Mouse (Mus musculus): ENCODE data around the gene Satb1.

Satb1 gene

GRCm38 (mm10) chr17:51813784-51814120 lies 19.3 kb downstream of the Satb1 start:
- no peak for DNase-seq

- peak; percentile 82 for DNase-seq
These were observed 19.9 kb downstream of the Satb1 start for GRCm38 (mm10) chr17:51812942-51813783.

GRCm38 (mm10) chr17:51812261-51812941 lies 20.7 kb downstream of the Satb1 start:
- DNase-seq, result peak; percentile 76

GRCm38 (mm10) chr17:51811911-51812260 lies 21.2 kb downstream of the Satb1 start:
- peak; percentile 48 for DNase-seq

- DNase-seq, result peak; percentile 34
These were observed 21.8 kb downstream of the Satb1 start for GRCm38 (mm10) chr17:51811086-51811868.

DNA sequence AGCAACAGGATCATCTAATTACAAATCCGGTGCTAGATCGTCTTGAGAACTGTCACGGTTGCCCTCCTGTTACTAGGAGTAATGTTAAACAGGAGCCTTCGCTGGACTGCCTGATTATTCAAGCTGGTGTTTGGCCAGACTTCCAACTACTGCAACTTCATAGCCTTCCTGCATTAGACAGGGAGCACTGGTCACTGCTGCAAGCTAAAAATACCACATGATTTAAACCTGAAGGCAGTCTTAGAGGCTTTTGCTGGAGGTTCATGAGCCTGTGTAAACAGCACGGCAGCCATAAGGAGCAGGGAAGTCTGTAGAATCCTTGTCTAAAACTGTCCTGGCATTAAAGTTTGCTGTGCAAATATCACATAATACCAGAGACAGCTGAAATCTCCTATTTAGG lies 25.7 kb downstream of the Satb1 start:
- DNase-seq, result no peak

DNA sequence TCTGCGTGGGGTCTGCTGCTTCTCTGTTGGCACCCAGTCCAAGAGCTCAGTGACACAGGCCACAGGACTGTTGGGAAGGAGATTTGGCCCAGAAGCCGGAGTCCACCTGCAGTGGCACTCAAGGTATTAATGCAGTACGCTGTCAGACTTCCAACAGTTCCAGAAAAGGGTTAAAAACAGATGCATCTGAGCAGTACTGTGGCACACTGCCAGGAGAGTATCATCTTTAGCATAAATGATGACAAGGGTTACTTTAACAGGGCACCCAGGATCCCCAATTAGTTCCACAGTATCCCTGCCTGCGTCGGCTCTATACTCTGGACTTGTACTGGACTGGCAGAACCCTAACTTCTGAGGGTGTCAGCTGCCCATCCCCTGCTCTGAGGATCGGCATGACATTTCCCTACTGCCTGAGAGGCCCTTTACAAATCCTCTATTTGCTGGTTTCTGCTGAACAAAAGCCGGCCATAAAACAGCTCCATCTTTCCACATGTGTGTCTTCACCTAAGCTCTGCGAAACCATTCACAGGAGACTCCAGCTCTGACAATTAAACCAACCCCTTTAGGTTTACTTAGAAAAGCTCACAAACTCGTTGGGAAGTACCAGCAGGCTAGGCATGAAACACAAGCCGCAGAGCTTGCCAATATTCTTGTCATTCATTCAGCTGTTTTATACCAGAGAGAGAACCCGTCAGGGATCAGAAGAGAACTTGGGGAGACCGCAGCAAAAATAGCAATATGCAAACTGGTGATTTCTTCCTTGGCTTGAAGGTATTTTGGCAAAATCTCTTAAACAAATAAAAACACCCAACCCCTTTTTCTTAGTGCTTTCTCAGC lies 26.7 kb downstream of the Satb1 start:
- DNase-seq, result no peak

GRCm38 (mm10) chr17:51800208-51800607 lies 32.9 kb downstream of the Satb1 start:
- no peak for DNase-seq

GRCm38 (mm10) chr17:51796459-51796858 lies 36.6 kb downstream of the Satb1 start:
- no peak for DNase-seq

GRCm38 (mm10) chr17:51791226-51791625 lies 41.9 kb downstream of the Satb1 start:
- DNase-seq, result no peak

- no peak for DNase-seq
These were observed 42.6 kb downstream of the Satb1 start for GRCm38 (mm10) chr17:51790387-51791060.

DNA sequence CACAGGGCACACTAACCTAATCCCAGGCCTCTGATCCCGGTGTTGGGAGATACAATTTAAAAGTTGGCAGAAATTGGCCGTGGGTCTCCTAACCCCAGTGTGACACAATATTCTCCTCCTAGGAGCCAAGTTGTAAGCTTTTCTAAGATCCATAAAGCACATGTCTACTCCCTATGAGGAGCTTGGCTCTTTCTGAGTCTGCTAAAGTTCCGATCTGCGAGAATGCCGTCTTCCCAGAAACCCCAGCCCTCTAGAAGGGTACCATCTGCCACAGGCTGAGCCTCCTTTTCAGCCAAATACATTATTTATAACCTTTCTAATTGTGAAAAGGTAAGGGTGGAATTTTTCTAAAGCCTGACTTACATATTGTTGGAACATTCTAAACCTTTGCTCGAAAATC lies 43.3 kb downstream of the Satb1 start:
- DNase-seq, result no peak

- DNase-seq, result no peak
These were observed 44.0 kb downstream of the Satb1 start for GRCm38 (mm10) chr17:51789098-51789497.

GRCm38 (mm10) chr17:51787955-51788354 lies 45.1 kb downstream of the Satb1 start:
- DNase-seq, result no peak

- no peak for DNase-seq
These were observed 47.0 kb downstream of the Satb1 start for GRCm38 (mm10) chr17:51786050-51786449.

DNA sequence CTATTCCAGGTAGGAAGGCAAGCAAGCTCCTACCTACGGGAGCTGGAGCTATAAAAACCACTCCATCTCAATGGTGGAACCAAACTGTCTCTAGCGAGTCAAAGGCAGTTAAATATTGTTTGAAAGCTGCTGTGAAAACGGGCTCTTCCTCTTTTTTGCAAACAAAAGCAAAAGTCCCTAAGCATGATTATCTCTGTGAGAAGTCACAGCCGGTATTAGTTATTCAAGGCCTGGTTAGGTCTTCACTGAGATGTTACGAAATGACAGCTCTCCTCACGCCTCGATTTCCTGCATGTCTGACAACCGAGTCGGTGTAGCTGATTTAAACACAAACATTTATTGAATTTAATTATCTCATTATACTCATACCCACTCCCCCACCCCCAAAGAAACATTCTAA lies 48.2 kb downstream of the Satb1 start:
- no peak for DNase-seq

- DNase-seq, result no peak
These were observed 49.4 kb downstream of the Satb1 start for GRCm38 (mm10) chr17:51783591-51784279.

GRCm38 (mm10) chr17:51780036-51780435 lies 53.1 kb downstream of the Satb1 start:
- no peak for DNase-seq

DNA sequence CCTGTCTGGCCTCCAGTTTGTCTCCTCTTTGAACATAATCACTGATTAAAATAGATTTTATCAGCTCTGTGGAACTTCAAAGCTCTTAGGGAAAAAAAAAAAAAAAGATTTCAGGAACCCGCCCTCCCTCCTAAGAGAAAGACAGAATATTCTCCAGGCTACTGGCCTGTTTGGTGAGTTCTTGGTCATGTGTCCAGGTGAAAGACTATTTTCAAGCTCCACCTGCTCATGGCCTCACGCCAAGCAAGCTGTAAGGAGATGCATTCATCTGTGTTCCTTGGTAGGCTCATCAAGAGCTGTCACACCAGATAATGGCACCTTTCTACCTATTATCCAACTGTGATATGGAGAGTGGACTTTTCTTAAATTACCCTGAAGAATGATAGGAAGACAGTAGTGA lies 54.1 kb downstream of the Satb1 start:
- DNase-seq, result no peak

DNA sequence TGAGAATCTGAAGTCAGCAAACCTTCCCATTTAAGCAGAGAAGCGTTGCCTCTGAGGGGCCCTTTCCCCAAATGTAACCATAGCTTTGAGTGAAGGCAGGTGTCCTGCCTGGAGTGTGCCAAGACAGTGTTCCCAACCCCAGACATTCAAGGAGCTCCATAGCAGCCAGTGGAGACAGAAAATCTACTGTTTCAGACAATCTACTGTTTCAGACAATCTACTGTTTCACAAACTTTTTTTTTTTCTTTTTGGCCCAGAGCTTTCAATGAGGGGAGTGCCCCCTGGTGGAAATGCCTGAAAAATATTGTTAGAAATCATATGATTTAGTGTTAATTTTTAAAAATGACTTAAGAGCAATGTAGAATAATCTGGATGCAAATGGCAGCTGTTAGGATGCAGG lies 55.3 kb downstream of the Satb1 start:
- DNase-seq, result no peak

DNA sequence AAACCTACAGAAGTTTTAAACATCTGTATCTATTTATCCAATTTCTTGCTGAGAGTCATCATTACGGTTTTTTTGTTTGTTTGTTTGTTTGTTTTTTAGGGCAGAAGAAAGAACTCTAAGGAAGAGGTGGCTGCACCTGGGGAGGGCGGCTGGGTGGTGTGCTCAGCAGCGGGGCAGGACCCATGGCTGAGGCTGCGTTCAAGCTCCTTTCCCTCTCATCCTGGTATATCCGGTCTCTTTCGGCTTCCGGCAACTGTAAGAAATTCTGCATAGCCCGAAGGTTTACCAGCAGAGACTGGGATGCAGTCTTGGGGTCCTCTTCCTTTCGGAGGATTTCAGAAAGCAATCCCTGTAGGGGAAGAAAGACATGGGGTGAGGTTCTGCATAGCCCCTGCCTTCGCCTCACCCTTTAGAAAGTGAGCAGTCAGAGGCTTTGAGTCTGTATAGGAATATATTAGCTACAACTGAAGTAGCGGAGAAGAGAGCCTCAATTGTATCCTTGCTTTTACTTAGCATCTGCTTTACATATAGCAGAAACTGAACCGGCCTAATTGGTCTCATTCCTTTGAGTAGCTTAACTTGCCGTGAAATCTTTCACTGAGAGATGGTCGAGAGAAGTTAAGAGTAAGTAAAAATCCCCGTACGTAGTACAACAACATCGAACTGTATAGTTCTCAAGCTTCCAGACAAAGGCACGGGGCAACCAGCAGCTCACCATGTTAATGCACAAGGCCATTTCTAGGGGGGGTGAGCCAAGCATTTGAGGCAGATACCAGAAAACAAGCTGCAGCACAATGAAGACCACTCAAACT lies 57.8 kb downstream of the Satb1 start:
- DNase-seq, result no peak
